Mouse (Mus musculus) embryonic facial prominence, embryonic 12.5 days (tissue): ENCODE measurements around the gene Pnpla1. TPM values are rescaled to one million over a fixed set of nuclear protein-coding genes. Genes with fewer than 3 reads are reported as not detected.
"Not testable (repeated sequence)": the region's sequence is repeated elsewhere in the genome, so short reads cannot be mapped to it uniquely, and the experiment has no call there.

Experiments
- ATAC-seq: fragments of 200-750 bp; cut with Nextera tagmentation; 2 replicates; pipeline ENCODE4 v1.8.0; 2017; ENCODE audit not compliant: insufficient number of reproducible peaks, insufficient read depth, low FRiP score, low TSS enrichment
- H3K27ac ChIP-seq: fragments of 300-500 bp; sonication (generic); 2 replicates; pipeline ENCODE4 v1.5.1; 2016; ENCODE audit warnings: mild to moderate bottlenecking
- H3K27me3 ChIP-seq: fragments of 300-500 bp; sonication (generic); 2 replicates; pipeline ENCODE4 v1.6.1; 2016; ENCODE audit warnings: mild to moderate bottlenecking, moderate library complexity
- H3K36me3 ChIP-seq: fragments of 300-500 bp; sonication (generic); 2 replicates; pipeline ENCODE4 v1.6.1; 2016; ENCODE audit warnings: mild to moderate bottlenecking
- H3K4me1 ChIP-seq: fragments of 300-500 bp; sonication (generic); 2 replicates; pipeline ENCODE4 v1.6.1; 2016
- H3K4me2 ChIP-seq: fragments of 300-500 bp; sonication (generic); replicated peaks from 2 replicates; pipeline ENCODE4 v1.6.1; 2016; ENCODE audit warnings: mild to moderate bottlenecking, moderate library complexity
- H3K4me3 ChIP-seq: fragments of 300-500 bp; sonication (generic); 2 replicates; pipeline ENCODE4 v1.5.1; 2016; ENCODE audit warnings: mild to moderate bottlenecking
- H3K9ac ChIP-seq: fragments of 300-500 bp; sonication (generic); 2 replicates; pipeline ENCODE4 v1.6.1; 2016; ENCODE audit warnings: mild to moderate bottlenecking, moderate library complexity
- H3K9me3 ChIP-seq: fragments of 300-500 bp; sonication (generic); 2 replicates; pipeline ENCODE4 v1.6.1; 2016; ENCODE audit warnings: mild to moderate bottlenecking, moderate library complexity
- WGBS: fragments of 180-500 bp; shearing (Covaris S2); methylation state at CpG from one replicate; pipeline ENCODE4 v1.1.7; 2016; 5-methylcytosine and 5-hydroxymethylcytosine counted together
- polyA plus RNA-seq: library from polyadenylated mRNA; unstranded; fragments of >200 nt; fragmentation: Nextera tagmentation; extraction: Ambion mirVana; gene quantifications from 2 replicates; pipeline ENCODE4 v1.2.1, GENCODE M21; 2016

Gene Pnpla1
- polyA plus RNA-seq, 1 experiment from 2014 or later = 0.06 TPM

DNA sequence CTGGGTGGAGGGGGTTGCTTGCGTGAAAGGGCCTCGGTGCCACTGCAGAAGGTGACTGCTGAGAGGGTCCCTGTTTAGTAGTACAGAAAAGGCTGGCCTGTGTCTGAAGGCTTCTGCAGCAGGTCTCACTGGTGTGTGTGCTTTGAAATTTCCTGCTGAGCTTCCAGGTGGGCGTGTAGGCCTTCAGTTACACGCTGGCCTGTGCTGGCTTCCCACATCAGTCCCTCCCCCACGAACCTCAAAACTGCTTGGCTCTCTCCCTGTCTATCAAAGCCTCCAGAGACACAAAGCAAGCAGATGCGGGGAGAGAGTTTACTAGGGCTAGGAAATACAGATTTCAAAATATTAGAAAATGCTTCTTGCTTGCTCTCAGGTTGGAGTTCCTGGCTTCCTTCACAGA, 33.3 kb upstream of the Pnpla1 start:
- Histone ChIP-seq H3K36me3 (peaks cover 99% of the 10 kb centered on the region), H3K9ac (no peak overlapping the region), H3K9me3 (no peaks in the 10 kb centered on the region), H3K27ac (no peak overlapping the region), H3K4me1 (no peaks in the 10 kb centered on the region), H3K27me3 (no peaks in the 10 kb centered on the region), H3K4me2 (no peak overlapping the region), H3K4me3 (no peak overlapping the region)
- no peak for ATAC-seq
- WGBS = 82% methylated on average over 6 of the region's 6 CpGs

DNA sequence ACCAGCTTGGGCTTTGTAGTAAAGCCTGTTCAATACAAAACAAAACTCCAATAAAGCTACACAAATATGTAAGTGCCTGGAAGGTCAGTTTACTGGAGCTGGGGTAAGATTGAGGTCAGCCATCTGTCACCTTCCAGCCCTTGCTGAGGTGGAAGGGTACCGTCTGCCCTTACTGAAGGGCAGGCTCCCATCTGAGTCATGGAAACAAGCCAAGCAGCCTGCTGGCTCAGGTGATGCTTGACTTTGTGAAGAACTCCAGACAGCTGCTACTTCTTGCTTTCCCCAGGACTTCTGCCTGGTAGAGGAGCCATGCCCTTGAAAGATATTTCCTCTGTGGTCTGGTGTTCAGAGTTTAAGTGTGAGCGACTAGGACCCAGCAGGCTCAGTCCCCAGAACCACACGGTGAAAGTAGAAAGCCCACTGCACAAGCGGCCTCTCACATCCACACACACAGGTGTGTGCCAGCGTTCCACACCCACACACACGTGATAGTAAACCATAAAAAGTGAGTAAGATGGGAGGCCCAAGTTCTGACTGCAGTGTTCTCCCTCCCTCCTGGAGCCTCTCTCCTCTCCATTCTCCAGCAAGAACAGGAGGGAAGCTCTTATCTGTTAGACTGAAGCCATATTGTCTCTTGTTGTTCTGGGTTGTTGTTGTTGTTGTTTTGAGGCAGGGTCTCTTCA, 32.7 kb upstream of the Pnpla1 start:
- H3K9ac ChIP-seq = no peak overlapping the region
- peaks cover 99% of the 10 kb centered on the region for H3K36me3 ChIP-seq
- no peak overlapping the region for H3K27ac ChIP-seq
- no peaks in the 10 kb centered on the region for H3K4me1 ChIP-seq
- WGBS = 83% methylated on average over 6 of the region's 6 CpGs
- H3K9me3 ChIP-seq = no peaks in the 10 kb centered on the region
- ATAC-seq = no peak
- no peak overlapping the region for H3K4me3 ChIP-seq
- no peaks in the 10 kb centered on the region for H3K27me3 ChIP-seq
- H3K4me2 ChIP-seq = no peak overlapping the region

DNA sequence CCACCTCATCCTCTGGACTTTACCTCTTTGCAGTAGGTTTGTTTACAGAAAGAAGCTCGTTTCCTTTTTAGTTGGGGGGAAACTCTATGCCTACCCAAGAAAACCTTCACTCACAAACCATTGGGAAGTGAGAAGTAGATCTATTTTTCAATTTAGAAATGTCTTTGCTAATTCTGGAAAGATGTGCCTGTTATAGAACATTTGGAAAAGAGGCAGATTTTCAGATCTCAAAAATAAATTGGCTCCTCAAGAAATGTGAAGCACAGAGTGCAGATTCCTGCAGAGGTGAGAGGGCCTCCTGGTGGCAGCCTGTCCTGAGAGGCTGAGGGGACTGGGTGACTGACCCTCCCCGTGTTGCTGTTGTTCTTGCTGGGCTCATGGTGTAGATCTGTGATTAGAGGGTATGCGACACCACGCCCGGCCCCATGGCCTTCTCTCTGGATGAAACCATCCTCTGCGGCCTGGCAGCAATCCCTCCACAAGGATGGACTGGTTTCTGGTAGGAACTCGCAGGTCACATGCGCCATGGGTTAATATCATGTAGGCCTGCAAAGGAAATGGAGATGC, 30.5 kb upstream of the Pnpla1 start:
- no peak overlapping the region for H3K27ac ChIP-seq
- H3K27me3 ChIP-seq = no peaks in the 10 kb centered on the region
- H3K4me2 ChIP-seq = no peak overlapping the region
- H3K9me3 ChIP-seq = no peaks in the 10 kb centered on the region
- 89% methylated on average over 8 of the region's 8 CpGs for WGBS
- no peaks in the 10 kb centered on the region for H3K4me1 ChIP-seq
- ATAC-seq = no peak
- H3K36me3 ChIP-seq = peaks cover 98% of the 10 kb centered on the region
- no peak overlapping the region for H3K9ac ChIP-seq
- H3K4me3 ChIP-seq = no peak overlapping the region

DNA sequence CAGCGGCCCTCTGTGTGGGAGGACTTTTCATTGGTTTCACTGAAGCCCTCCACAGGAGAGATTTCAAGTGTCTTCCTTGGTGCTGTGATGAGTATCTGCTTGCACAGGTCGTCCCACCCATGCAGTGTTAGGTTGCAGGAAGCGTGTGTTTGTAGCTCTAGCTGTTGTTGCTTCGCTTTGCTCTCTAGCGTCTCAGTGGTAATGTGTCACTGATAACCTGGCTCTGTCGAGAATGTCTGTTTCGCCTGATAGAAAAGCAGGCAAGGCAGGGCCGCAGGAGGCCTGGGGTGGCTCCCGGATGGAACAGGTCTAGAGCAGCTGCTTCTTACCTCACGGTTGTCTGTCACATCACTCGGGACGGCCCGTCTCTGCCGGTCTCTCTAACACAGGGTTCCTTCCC, 29.1 kb upstream of the Pnpla1 start:
- no peak for ATAC-seq
- no peak overlapping the region for H3K27ac ChIP-seq
- WGBS = 80% methylated on average over 14 of the region's 14 CpGs
- H3K4me3 ChIP-seq = no peak overlapping the region
- no peaks in the 10 kb centered on the region for H3K27me3 ChIP-seq
- H3K4me2 ChIP-seq = no peak overlapping the region
- no peak overlapping the region for H3K9ac ChIP-seq
- H3K36me3 ChIP-seq = peaks cover 95% of the 10 kb centered on the region
- no peaks in the 10 kb centered on the region for H3K9me3 ChIP-seq
- no peaks in the 10 kb centered on the region for H3K4me1 ChIP-seq

DNA sequence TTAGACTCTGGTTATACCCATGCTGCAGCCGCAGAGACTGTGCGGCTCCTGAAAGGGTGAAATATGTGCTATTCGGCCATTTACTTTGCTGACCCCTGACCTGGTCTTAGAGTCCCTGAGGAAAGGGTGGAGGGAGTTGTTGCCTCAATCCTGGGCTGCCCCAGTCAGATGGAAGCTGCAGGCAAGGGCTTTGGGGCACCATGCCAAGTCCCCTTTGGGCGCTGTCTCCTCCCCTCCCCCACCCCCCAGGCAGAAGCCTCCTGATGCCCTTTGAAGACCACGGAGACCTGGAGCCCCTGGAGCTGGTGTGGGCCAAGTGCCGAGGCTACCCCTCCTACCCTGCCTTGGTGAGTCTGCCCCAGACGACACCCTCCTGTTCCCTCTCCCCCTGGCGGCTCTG, 27.1 kb upstream of the Pnpla1 start:
- no peak overlapping the region for H3K27ac ChIP-seq
- no peak overlapping the region for H3K4me2 ChIP-seq
- no peak for ATAC-seq
- no peaks in the 10 kb centered on the region for H3K27me3 ChIP-seq
- H3K9ac ChIP-seq = no peak overlapping the region
- H3K9me3 ChIP-seq = no peaks in the 10 kb centered on the region
- H3K4me1 ChIP-seq = no peaks in the 10 kb centered on the region
- 69% methylated on average over 8 of the region's 8 CpGs for WGBS
- H3K4me3 ChIP-seq = no peak overlapping the region
- H3K36me3 ChIP-seq = peaks cover 90% of the 10 kb centered on the region

DNA sequence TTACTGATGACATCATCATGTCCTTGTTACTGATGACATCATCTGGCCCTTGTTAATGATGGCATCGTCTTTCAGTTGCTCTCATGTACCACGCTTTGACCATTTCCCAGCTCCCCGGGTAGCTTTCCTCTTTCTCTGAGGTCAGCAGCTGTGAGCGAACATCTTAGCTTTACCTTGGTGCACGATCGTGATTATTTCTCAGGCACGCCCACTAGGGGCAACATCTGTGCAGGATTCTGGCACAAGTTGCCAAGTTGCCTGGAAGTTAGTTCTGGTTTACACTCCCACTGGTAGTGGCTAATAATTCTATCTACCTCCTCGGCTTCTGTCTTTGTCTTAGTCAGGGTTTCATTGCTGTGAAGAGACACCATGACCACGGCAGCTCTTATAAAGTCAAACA, 26.2 kb upstream of the Pnpla1 start:
- Histone ChIP-seq H3K36me3 (peaks cover 90% of the 10 kb centered on the region), H3K9me3 (no peaks in the 10 kb centered on the region), H3K27ac (no peak overlapping the region), H3K4me3 (no peak overlapping the region), H3K9ac (no peak overlapping the region), H3K27me3 (no peaks in the 10 kb centered on the region), H3K4me1 (no peaks in the 10 kb centered on the region), H3K4me2 (no peak overlapping the region)
- WGBS = 86% methylated on average over 9 of the region's 9 CpGs
- ATAC-seq = no peak

DNA sequence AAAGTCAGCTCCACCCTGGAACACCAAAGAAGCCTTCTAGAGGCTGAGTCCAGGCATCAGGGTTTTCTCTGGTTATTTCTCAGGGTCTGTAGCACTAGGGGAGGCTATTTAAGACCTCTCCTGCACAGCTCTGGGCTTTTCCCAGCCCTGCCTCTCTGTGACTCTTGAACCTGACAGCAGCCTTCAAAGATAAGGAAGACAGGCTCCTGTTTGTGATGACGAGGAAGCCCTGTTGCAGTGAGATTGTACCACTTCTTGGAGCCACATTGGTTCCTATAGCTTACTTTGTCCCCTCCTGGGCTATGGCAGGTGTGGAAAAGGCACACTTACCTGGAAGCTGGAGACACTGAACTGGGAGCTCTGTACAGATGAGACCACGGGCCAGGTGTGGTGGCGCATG, 25.3 kb upstream of the Pnpla1 start:
- no peak overlapping the region for H3K27ac ChIP-seq

DNA sequence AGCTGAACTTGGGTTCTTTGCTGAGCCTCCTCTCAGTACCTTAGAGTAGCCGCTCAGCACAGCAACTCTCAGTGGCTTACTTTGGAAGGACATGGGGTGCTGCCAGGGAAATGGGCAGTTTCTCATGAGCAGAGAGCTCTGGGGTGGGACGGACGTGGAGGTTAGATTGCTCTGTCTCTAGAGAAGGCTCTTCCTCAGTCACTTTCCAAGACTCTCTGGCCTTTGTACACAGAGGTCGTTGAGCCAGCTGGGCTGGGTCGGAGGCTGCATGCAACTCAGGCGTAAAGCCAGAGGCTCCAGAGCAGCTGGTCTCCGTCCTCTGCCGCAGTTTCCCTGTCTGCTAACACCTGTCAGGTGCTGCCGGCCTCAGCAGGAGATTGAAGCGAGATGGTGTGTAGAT, 23.5 kb upstream of the Pnpla1 start:
- no peaks in the 10 kb centered on the region for H3K27me3 ChIP-seq
- peaks cover 90% of the 10 kb centered on the region for H3K36me3 ChIP-seq
- no peak overlapping the region for H3K27ac ChIP-seq
- no peaks in the 10 kb centered on the region for H3K4me1 ChIP-seq
- no peak overlapping the region for H3K4me2 ChIP-seq
- no peak for ATAC-seq
- no peak overlapping the region for H3K4me3 ChIP-seq
- no peaks in the 10 kb centered on the region; the same call in 1 of the 2 replicates for H3K9me3 ChIP-seq
- H3K9ac ChIP-seq = no peak overlapping the region
- WGBS = 83% methylated on average over 10 of the region's 10 CpGs

More for the DNA sequence above, 25.3 kb upstream of the Pnpla1 start:
- H3K4me1 ChIP-seq = no peaks in the 10 kb centered on the region
- no peaks in the 10 kb centered on the region for H3K27me3 ChIP-seq
- H3K4me3 ChIP-seq = no peak overlapping the region
- H3K9ac ChIP-seq = no peak overlapping the region
- H3K4me2 ChIP-seq = no peak overlapping the region
- no peaks in the 10 kb centered on the region for H3K9me3 ChIP-seq
- peaks cover 90% of the 10 kb centered on the region for H3K36me3 ChIP-seq
- WGBS = 90% methylated on average over 3 of the region's 3 CpGs
- ATAC-seq = no peak

DNA sequence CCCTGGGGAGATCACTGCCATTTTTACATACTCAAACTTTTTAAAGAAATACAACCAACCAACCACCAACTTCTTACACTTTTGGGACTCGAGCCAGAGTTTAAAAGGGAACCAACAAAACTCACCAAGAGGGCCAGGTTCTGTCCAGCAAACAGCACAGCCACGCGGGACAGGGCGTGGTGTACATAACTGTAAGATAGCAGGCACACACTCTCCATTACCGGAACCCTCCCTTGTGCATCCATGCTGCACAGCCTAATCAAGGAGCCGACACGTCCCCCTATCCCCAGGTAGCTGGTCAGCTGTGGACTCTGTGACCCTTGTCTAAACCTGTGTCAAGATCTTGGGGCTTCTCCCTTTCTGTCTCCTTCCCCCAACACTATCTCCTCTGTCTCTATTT, 20.4 kb upstream of the Pnpla1 start:
- H3K4me2 ChIP-seq = no peak overlapping the region
- H3K27me3 ChIP-seq = no peaks in the 10 kb centered on the region
- ATAC-seq = no peak
- H3K9me3 ChIP-seq = peaks cover 6% of the 10 kb centered on the region
- H3K27ac ChIP-seq = no peak overlapping the region
- no peak overlapping the region for H3K4me3 ChIP-seq
- no peak overlapping the region for H3K9ac ChIP-seq
- peaks cover 68% of the 10 kb centered on the region for H3K36me3 ChIP-seq
- no peaks in the 10 kb centered on the region for H3K4me1 ChIP-seq
- WGBS = 92% methylated on average over 7 of the region's 7 CpGs

DNA sequence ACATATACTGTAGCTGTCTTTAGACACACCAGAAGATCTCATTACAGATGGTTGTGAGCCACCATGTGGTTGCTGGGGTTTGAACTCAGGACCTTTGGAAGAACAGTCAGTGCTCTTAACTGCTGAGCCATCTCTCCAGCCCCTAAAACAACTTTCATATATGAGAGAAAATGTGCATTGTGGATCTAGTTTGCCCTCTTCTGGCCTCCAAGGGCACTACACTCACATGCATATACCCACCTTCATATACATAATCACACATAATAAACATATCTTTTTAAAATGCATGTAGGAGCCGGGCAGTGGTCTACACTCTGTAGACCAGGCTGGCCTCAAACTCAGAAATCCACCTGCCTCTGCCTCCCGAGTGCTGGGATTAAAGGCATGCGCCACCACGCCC, 16.3 kb upstream of the Pnpla1 start:
- H3K4me1 ChIP-seq, H3K27ac ChIP-seq, H3K4me2 ChIP-seq, H3K9me3 ChIP-seq, H3K9ac ChIP-seq, H3K27me3 ChIP-seq, H3K4me3 ChIP-seq, ATAC-seq: not testable (repeated sequence)
- WGBS = over 99% methylated on average over 4 of the region's 4 CpGs
- H3K36me3 ChIP-seq = peaks cover 36% of the 10 kb centered on the region

DNA sequence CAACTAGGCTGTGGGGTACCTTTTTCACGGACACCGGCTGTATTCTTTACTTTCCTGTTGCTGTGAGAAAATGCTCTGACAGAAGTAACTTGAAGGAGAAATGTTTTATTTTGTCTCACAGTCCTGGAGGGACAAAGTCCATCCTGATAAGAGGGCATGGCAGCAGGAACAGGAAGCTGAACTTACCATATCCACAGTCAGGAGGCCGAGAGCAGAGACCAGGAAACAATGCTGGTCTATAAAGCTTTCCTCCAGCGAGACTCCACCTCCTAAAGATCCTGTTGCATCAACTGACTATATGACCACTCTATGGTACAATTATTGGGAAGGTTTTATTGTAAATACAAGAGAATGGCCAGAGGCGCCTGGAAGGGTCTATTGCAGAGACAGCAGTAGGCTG, 14.5 kb upstream of the Pnpla1 start:
- Histone ChIP-seq H3K4me3 (no peak overlapping the region), H3K36me3 (peaks cover 18% of the 10 kb centered on the region), H3K9me3 (peaks cover 6% of the 10 kb centered on the region), H3K27ac (no peak overlapping the region), H3K4me2 (no peak overlapping the region), H3K4me1 (no peaks in the 10 kb centered on the region), H3K27me3 (no peaks in the 10 kb centered on the region), H3K9ac (no peak overlapping the region)
- WGBS = 84% methylated on average over 5 of the region's 5 CpGs
- ATAC-seq = no peak

DNA sequence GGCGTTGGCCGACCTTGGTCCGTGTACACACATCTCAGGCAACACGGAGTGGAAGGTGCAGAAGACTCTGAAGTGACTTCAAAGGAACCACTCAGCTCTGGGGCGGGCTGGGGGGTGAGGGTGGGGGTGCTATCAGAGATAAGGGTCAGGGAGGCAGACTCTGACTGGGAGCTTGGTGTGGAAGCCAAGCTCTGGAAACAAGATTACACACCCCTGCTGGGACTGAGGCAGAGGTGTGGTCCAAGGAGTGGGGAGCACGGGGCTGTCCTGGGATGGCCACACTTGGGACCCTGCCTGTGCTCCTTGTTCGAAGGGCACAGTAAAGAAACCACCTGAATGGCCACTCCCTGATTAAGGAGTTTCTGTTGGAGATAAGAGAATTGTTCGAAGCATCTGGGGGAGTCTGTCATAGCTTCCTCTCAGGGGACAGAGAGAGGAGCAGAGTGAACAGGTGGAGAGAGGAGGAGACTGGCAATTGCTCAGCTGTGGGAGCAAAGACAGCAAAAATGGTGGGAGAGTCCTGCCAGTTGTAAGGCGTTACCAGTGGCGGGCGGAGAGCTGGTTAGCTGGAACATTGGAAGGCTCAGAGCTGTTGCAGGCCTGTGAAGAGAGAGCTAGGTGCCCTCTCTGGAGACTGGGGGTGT, 11.1 kb upstream of the Pnpla1 start:
- no peaks in the 10 kb centered on the region for H3K27me3 ChIP-seq
- H3K36me3 ChIP-seq = no peaks in the 10 kb centered on the region
- H3K4me1 ChIP-seq = no peaks in the 10 kb centered on the region
- H3K4me3 ChIP-seq = no peak overlapping the region
- no peak overlapping the region for H3K27ac ChIP-seq
- no peak overlapping the region for H3K9ac ChIP-seq
- H3K9me3 ChIP-seq = no peaks in the 10 kb centered on the region
- no peak for ATAC-seq
- 74% methylated on average over 11 of the region's 11 CpGs for WGBS
- no peak overlapping the region for H3K4me2 ChIP-seq
